Mouse (Mus musculus): ENCODE measurements around the gene Myrip. TPM values are rescaled to one million over a fixed set of nuclear protein-coding genes. Genes with fewer than 3 reads are reported as not detected.
A peak's percentile ranks its signal among the peaks of the same experiment; 100 is the strongest.

Gene Myrip
- polyA plus RNA-seq, 1 experiment from 2014 or later = 10.0 TPM

GRCm38 (mm10) chr9:120339975-120340695 is 38.8 kb downstream of the Myrip start:
- H3K9me3 ChIP-seq (replicated peaks) = no peaks in the 10 kb centered on the region
- H3K4me1 ChIP-seq = peaks cover 14% of the 10 kb centered on the region
- ATAC-seq (ENCODE audit: low FRiP score) = no peak
- no peak overlapping the region for H3K4me3 ChIP-seq (replicated peaks)
- 79% methylated on average over 10 of the region's 10 CpGs for WGBS
- H3K27me3 ChIP-seq (replicated peaks) = no peaks in the 10 kb centered on the region
- H3K9ac ChIP-seq (replicated peaks) = no peak overlapping the region
- H3K36me3 ChIP-seq = no peaks in the 10 kb centered on the region
- H3K27ac ChIP-seq (replicated peaks) = no peak overlapping the region
- no peak overlapping the region for H3K4me2 ChIP-seq

DNA sequence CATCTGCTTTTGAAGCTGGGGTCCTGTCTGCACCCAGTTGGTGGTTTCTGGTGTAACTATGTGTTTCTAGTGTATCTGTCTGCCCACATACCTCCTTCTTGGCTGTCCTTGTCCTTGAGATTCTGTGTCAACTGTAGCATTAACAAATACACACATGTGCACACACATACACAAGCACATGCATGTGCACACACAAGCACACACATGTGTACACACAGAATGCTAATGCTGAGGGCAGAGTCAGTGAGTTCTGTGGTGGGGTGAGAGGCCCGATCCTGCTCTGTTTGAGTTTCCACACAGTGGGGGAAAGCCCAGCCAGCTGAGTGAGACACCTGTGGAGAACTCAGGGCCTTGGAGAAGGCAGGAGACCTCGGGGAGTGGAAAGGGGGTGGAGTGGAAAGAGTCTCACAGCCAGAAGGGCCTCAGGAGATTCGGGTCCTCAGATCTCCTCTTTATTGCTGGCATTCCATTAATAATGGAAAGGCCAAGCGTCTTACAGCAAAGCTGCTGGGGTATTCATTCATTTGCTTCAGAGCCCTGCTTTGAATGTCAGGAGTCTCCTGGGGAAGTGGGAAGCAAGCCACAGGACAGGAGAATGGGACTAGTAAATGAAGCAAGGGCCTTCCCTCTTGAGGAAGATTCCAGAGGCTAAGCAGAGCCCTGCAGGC is 41.9 kb downstream of the Myrip start:
- peaks cover 27% of the 10 kb centered on the region for H3K4me1 ChIP-seq
- H3K9me3 ChIP-seq (replicated peaks) = no peaks in the 10 kb centered on the region
- H3K4me3 ChIP-seq (replicated peaks) = no peak overlapping the region
- no peaks in the 10 kb centered on the region for H3K36me3 ChIP-seq
- 42% methylated on average over 4 of the region's 4 CpGs for WGBS
- no peak overlapping the region for H3K9ac ChIP-seq (replicated peaks)
- ATAC-seq (ENCODE audit: low FRiP score) = no peak
- H3K4me2 ChIP-seq = no peak overlapping the region
- H3K27ac ChIP-seq (replicated peaks) = 0 out of 2 replicates have a peak overlapping the region, but pooled peaks have one; percentile 42
- H3K27me3 ChIP-seq (replicated peaks) = no peaks in the 10 kb centered on the region

- H3K9ac ChIP-seq (replicated peaks) = no peak overlapping the region
- no peaks in the 10 kb centered on the region for H3K36me3 ChIP-seq
- H3K27me3 ChIP-seq (replicated peaks) = no peaks in the 10 kb centered on the region
- peak overlapping the region; percentile 75 for H3K27ac ChIP-seq (replicated peaks)
- H3K9me3 ChIP-seq (replicated peaks) = no peaks in the 10 kb centered on the region
- H3K4me3 ChIP-seq (replicated peaks) = no peak overlapping the region
- ATAC-seq (ENCODE audit: low FRiP score) = peak; percentile 68
- H3K4me2 ChIP-seq = no peak overlapping the region
- peaks cover 46% of the 10 kb centered on the region for H3K4me1 ChIP-seq
- 16% methylated on average over 5 of the region's 5 CpGs for WGBS
These were observed 44.4 kb downstream of the Myrip start for GRCm38 (mm10) chr9:120345651-120346151.

DNA sequence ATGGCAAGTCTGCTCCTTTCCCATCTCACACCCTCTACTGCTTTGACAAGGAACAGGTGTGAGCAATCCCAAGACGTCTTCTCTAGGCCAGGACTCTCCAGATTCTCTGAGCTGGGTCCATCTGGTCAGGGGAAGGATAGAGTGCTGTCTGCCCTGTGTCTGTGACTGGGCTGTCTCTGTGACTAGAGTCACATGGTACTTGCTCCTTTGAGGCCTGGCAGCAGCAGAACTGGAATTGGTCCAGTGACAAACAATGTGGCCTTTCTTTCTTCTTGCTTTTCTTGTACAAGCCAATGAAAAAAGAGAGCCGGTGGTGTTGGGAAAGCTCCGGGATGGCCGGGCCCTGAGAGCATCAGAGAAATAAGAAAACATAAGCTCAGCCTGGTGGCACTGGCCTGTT is 47.8 kb downstream of the Myrip start:
- H3K27me3 ChIP-seq (replicated peaks) = no peaks in the 10 kb centered on the region
- peaks cover 41% of the 10 kb centered on the region for H3K4me1 ChIP-seq
- no peaks in the 10 kb centered on the region for H3K36me3 ChIP-seq
- peak; percentile 45; the same call in 1 of the 2 replicates for ATAC-seq (ENCODE audit: low FRiP score)
- no peak overlapping the region for H3K9ac ChIP-seq (replicated peaks)
- peak overlapping the region; percentile 63 for H3K27ac ChIP-seq (replicated peaks)
- no peaks in the 10 kb centered on the region for H3K9me3 ChIP-seq (replicated peaks)
- 46% methylated on average over 4 of the region's 4 CpGs for WGBS
- no peak overlapping the region for H3K4me2 ChIP-seq
- no peak overlapping the region for H3K4me3 ChIP-seq (replicated peaks)

- H3K27ac ChIP-seq (replicated peaks) = 0 out of 2 replicates have a peak overlapping the region, but pooled peaks have one; percentile 7
- ATAC-seq (ENCODE audit: low FRiP score) = no peak
- no peaks in the 10 kb centered on the region for H3K36me3 ChIP-seq
These were observed 49.0 kb downstream of the Myrip start for GRCm38 (mm10) chr9:120350346-120350745.

DNA sequence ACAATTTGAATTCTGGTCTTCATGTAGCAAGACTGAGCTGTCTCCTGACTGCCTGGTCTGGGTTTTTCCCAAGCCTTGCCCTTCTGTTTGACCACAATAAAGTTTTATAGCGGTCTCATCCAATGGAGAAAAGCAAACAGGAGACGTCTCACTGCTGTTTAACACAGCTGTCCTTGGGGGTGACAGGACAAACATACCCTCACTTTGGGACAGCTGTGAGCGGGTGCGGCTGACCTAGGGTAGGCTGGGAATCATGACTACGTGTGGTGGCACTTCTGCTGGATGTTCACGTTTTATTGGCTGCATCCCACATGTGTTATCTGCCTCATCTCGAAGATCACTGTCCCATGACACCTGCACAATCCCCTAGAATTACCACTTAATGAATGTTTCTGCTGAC is 49.7 kb downstream of the Myrip start:
- Histone ChIP-seq H3K9ac (replicated peaks) (no peak overlapping the region), H3K4me2 (no peak overlapping the region), H3K9me3 (replicated peaks) (no peaks in the 10 kb centered on the region), H3K4me1 (peaks cover 30% of the 10 kb centered on the region), H3K4me3 (replicated peaks) (no peak overlapping the region), H3K27me3 (replicated peaks) (no peaks in the 10 kb centered on the region), H3K27ac (replicated peaks) (no peak overlapping the region), H3K36me3 (no peaks in the 10 kb centered on the region)
- WGBS = 27% methylated on average over 7 of the region's 7 CpGs
- ATAC-seq (ENCODE audit: low FRiP score) = no peak

More at GRCm38 (mm10) chr9:120350346-120350745, 49.0 kb downstream of the Myrip start:
- peaks cover 38% of the 10 kb centered on the region for H3K4me1 ChIP-seq
- H3K9ac ChIP-seq (replicated peaks) = no peak overlapping the region
- WGBS = 54% methylated on average over 6 of the region's 6 CpGs
- no peaks in the 10 kb centered on the region for H3K27me3 ChIP-seq (replicated peaks)
- H3K4me2 ChIP-seq = no peak overlapping the region
- H3K4me3 ChIP-seq (replicated peaks) = no peak overlapping the region
- H3K9me3 ChIP-seq (replicated peaks) = no peaks in the 10 kb centered on the region

DNA sequence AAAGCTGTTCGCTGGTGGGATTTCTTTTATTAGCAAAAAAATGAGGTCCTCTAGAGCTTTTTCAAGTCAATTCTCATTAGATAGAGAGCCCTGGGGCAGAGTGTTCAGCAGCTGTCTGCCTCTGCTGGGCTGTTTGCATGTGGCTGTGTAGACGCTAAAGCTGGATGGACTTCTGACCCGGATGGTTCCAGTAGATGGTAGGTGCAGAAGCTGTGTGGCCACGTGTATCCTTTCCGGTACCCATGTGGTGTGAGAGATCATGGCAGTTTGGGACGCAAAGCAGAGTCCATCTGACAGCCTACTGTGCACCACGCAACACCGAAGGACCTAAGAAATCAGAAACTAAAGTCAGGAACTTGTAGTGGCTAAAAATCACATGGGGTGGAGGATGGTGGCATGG is 50.2 kb downstream of the Myrip start:
- Histone ChIP-seq H3K36me3 (no peaks in the 10 kb centered on the region), H3K9me3 (replicated peaks) (no peaks in the 10 kb centered on the region), H3K27ac (replicated peaks) (0 out of 2 replicates have a peak overlapping the region, but pooled peaks have one; percentile 1), H3K4me3 (replicated peaks) (no peak overlapping the region), H3K9ac (replicated peaks) (no peak overlapping the region), H3K4me2 (no peak overlapping the region), H3K4me1 (peaks cover 30% of the 10 kb centered on the region; the same call in 1 of the 2 replicates), H3K27me3 (replicated peaks) (no peaks in the 10 kb centered on the region)
- WGBS = 81% methylated on average over 8 of the region's 8 CpGs
- ATAC-seq (ENCODE audit: low FRiP score) = no peak

- Histone ChIP-seq H3K9ac (replicated peaks) (no peak overlapping the region), H3K27me3 (replicated peaks) (no peaks in the 10 kb centered on the region), H3K4me3 (replicated peaks) (no peak overlapping the region), H3K36me3 (no peaks in the 10 kb centered on the region), H3K4me2 (no peak overlapping the region), H3K4me1 (peaks cover 26% of the 10 kb centered on the region), H3K9me3 (replicated peaks) (no peaks in the 10 kb centered on the region), H3K27ac (replicated peaks) (no peak overlapping the region)
- 93% methylated on average over 4 of the region's 4 CpGs for WGBS
- ATAC-seq (ENCODE audit: low FRiP score) = no peak
These were observed 51.7 kb downstream of the Myrip start for GRCm38 (mm10) chr9:120353036-120353435.

DNA sequence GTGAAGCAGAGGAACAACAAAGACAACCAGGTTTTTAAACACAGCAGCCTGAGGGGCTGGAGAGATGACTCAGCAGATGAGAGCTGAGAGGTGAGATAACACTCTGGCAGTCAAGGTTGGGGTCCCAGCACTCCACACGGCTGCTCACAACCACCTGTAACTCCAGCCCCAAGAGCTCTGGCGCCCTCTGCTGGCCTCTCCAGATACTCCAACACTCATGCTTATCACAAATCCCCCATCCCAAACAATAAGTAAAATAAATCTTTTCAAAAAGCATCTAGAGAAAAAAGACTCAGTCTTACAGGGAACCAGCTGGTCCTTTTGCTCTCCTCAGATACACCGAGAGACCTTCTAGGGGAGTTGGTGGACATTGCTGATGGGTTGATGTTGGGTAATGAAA is 52.7 kb downstream of the Myrip start:
- no peak for ATAC-seq (ENCODE audit: low FRiP score)
- H3K9ac ChIP-seq (replicated peaks) = no peak overlapping the region
- WGBS = 79% methylated on average over 3 of the region's 3 CpGs

GRCm38 (mm10) chr9:120354550-120355345 is 53.4 kb downstream of the Myrip start:
- no peak for ATAC-seq (ENCODE audit: low FRiP score)
- Histone ChIP-seq H3K27me3 (replicated peaks) (no peaks in the 10 kb centered on the region), H3K4me3 (replicated peaks) (no peak overlapping the region), H3K4me2 (no peak overlapping the region), H3K36me3 (no peaks in the 10 kb centered on the region), H3K9me3 (replicated peaks) (no peaks in the 10 kb centered on the region), H3K9ac (replicated peaks) (no peak overlapping the region), H3K4me1 (peaks cover 21% of the 10 kb centered on the region), H3K27ac (replicated peaks) (no peak overlapping the region)
- 82% methylated on average over 12 of the region's 12 CpGs for WGBS

More for the DNA sequence above, 52.7 kb downstream of the Myrip start:
- H3K4me3 ChIP-seq (replicated peaks) = no peak overlapping the region
- H3K4me2 ChIP-seq = no peak overlapping the region
- no peaks in the 10 kb centered on the region for H3K36me3 ChIP-seq
- H3K9me3 ChIP-seq (replicated peaks) = no peaks in the 10 kb centered on the region
- no peaks in the 10 kb centered on the region for H3K27me3 ChIP-seq (replicated peaks)
- H3K27ac ChIP-seq (replicated peaks) = no peak overlapping the region
- H3K4me1 ChIP-seq = peaks cover 26% of the 10 kb centered on the region

GRCm38 (mm10) chr9:120356490-120356889 is 55.2 kb downstream of the Myrip start:
- no peak for ATAC-seq (ENCODE audit: low FRiP score)
- Histone ChIP-seq H3K9me3 (replicated peaks) (no peaks in the 10 kb centered on the region), H3K27me3 (replicated peaks) (no peaks in the 10 kb centered on the region), H3K4me3 (replicated peaks) (no peak overlapping the region), H3K27ac (replicated peaks) (no peak overlapping the region), H3K9ac (replicated peaks) (no peak overlapping the region), H3K4me1 (peaks cover 19% of the 10 kb centered on the region; the same call in 1 of the 2 replicates), H3K4me2 (no peak overlapping the region), H3K36me3 (no peaks in the 10 kb centered on the region)
- 83% methylated on average over 6 of the region's 6 CpGs for WGBS

Data from neural tube, embryonic 15.5 days (tissue).